Mouse (Mus musculus): Measurements from ENCODE around the gene Fam222a.

GRCm38 (mm10) chr5:114593949-114594348 is 26.1 kb downstream of the Fam222a start:
- TF ChIP-seq CTCF (IDR thresholded peaks at IDR 0.05; ENCODE audit: low read depth) (no peak), EP300 (optimal IDR thresholded peaks at IDR 0.05) (no peak)
